Mouse (Mus musculus) forebrain, postnatal 0 days (tissue): ENCODE results near the gene D430041D05Rik. TPM values are rescaled to one million over a fixed set of nuclear protein-coding genes. Genes with fewer than 3 reads are reported as not detected.

Source experiments
- ATAC-seq: fragments of 200-750 bp; cut with Nextera tagmentation; 2 replicates; pipeline ENCODE4 v1.8.0; 2017; ENCODE audit warnings: mild to moderate bottlenecking, moderate library complexity
- DNase-seq: peaks from one replicate; pipeline ENCODE4 v3.0.0-alpha.2; 2015
- H3K27ac ChIP-seq: fragments of 300-500 bp; sonication (generic); 2 replicates; pipeline ENCODE4 v1.5.1; 2014; ENCODE audit warnings: low read depth, mild to moderate bottlenecking, antibody characterized with exemption, low read length, moderate library complexity, mixed read lengths
- H3K27me3 ChIP-seq: fragments of 300-500 bp; sonication (generic); 2 replicates; pipeline ENCODE4 v1.6.1; 2014; ENCODE audit warnings: mild to moderate bottlenecking, low read length, mixed read lengths; ENCODE audit not compliant: insufficient read depth
- H3K36me3 ChIP-seq: fragments of 300-500 bp; sonication (generic); 2 replicates; pipeline ENCODE4 v1.6.1; 2014; ENCODE audit warnings: mild to moderate bottlenecking, moderate library complexity; ENCODE audit not compliant: insufficient read depth
- H3K4me1 ChIP-seq: fragments of 300-500 bp; sonication (generic); 2 replicates; pipeline ENCODE4 v1.6.1; 2014; ENCODE audit warnings: antibody characterized with exemption; ENCODE audit not compliant: insufficient read depth
- H3K4me2 ChIP-seq: fragments of 300-500 bp; sonication (generic); 2 replicates; pipeline ENCODE4 v1.6.1; 2014; ENCODE audit warnings: low read depth, mild to moderate bottlenecking, moderate library complexity
- H3K4me3 ChIP-seq: fragments of 300-500 bp; sonication (generic); 2 replicates; pipeline ENCODE4 v1.5.1; 2014; ENCODE audit warnings: low read depth, low read length, mixed read lengths
- H3K9ac ChIP-seq: fragments of 300-500 bp; sonication (generic); 2 replicates; pipeline ENCODE4 v1.6.1; 2014; ENCODE audit warnings: mild to moderate bottlenecking
- H3K9me3 ChIP-seq: fragments of 300-500 bp; sonication (generic); 2 replicates; pipeline ENCODE4 v1.6.1; 2016; ENCODE audit warnings: low read length
- CTCF ChIP-seq: sonication (generic); IDR thresholded peaks from 2 replicates; pipeline ENCODE4 v1.5.1; 2016; ENCODE audit warnings: antibody characterized with exemption, control low read depth, low read depth
- WGBS: fragments of 180-500 bp; shearing (Covaris S2); extraction: QIAGEN DNeasy Blood & Tissue Kit; methylation state at CpG from one replicate; pipeline ENCODE4 v1.1.7; 2014; 5-methylcytosine and 5-hydroxymethylcytosine counted together
- polyA plus RNA-seq: library from polyadenylated mRNA; unstranded; fragments of >200 nt; fragmentation: Nextera tagmentation; extraction: Ambion mirVana; gene quantifications from 2 replicates; pipeline ENCODE4 v1.2.1, GENCODE M21; 2015
- total RNA-seq: library from RNA; depleted of rRNA; stranded (reverse); fragments of >200 nt; gene quantifications from 2 replicates; pipeline ENCODE4 v1.2.3, GENCODE M21; 2014

Gene D430041D05Rik
- total and polyA plus RNA-seq, 2 experiments from 2014 or later = 11.1 to 58.9 TPM

DNA sequence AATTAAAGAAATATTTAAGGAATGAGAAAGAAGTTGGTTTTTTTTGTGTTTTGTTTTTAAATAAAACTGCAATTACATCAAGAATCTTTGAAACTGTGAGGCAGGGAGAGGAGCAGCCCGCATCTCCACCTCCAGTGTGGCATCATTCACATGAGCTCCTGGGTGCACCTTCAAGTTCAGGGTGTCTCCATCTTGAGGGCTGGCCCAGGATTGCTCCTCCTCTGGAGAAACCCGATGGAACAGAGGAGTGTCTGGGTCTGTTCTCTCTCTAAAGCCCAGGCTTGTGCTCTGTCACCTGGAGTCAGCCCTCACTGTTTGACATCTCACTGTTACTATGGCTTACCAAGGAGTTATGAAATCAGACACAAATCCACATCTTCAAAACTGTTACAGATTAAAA is 219.1 kb downstream of the D430041D05Rik start:
- no peak for TF ChIP-seq CTCF
- Histone ChIP-seq H3K4me3 (no peak overlapping the region), H3K9me3 (no peaks in the 10 kb centered on the region), H3K4me2 (no peak overlapping the region), H3K4me1 (no peaks in the 10 kb centered on the region), H3K9ac (no peak overlapping the region), H3K36me3 (0 out of 2 replicates have a peak, but pooled peaks cover 10% of the 10 kb centered on the region), H3K27ac (no peak overlapping the region), H3K27me3 (no peaks in the 10 kb centered on the region)
- ATAC-seq (no peak), DNase-seq (no peak)
- WGBS = 82% methylated on average over 2 of the region's 2 CpGs

DNA sequence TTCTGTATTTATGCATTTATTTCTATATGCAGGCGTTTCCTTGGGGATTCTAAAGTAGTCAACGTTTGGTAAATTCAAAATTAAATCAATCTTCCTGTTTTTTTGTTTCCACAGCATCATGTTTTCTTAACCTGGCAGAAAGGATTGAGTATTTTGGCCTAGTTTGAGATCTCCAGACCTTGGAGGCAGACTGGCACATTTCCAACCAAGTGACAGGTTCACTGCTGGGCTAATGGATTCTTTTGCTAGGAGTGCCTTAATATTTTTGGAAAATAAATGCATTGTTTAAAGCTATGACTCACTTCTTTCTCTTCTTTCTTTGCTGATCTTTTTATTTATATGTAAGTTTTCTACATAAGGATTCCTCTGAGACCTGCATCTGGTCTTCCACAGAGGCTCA is 222.0 kb downstream of the D430041D05Rik start:
- no peak for DNase-seq
- Histone ChIP-seq H3K9me3 (no peaks in the 10 kb centered on the region), H3K9ac (no peak overlapping the region), H3K4me1 (no peaks in the 10 kb centered on the region), H3K4me2 (no peak overlapping the region), H3K27me3 (no peaks in the 10 kb centered on the region), H3K36me3 (0 out of 2 replicates have a peak, but pooled peaks cover 10% of the 10 kb centered on the region), H3K4me3 (no peak overlapping the region), H3K27ac (no peak overlapping the region)
- ATAC-seq = no peak
- 75% methylated on average over 2 of the region's 2 CpGs for WGBS
- no peak for TF ChIP-seq CTCF

DNA sequence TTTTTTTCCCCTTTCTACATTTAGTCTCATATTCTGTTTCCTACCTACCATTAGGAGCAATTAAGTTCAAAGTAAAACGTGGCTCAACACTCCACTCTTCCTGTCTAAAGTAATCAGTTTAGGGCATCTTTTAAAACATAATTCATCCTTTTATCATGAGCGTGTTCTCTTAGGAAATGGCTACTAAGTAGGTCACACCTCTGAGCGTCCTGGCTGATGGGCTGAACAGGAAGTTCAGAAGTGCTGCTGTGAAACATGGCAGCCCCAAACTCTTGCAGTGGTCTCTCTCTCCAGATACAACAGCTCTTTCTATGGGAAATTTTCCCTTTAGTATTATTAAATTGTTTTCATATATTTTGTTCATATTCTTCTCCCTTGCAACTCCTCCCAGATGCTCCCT is 223.7 kb downstream of the D430041D05Rik start:
- WGBS = 73% methylated on average over 3 of the region's 3 CpGs
- Histone ChIP-seq H3K36me3 (peaks cover 15% of the 10 kb centered on the region; the same call in 1 of the 2 replicates), H3K9me3 (no peaks in the 10 kb centered on the region), H3K4me3 (no peak overlapping the region), H3K27ac (no peak overlapping the region), H3K4me1 (no peaks in the 10 kb centered on the region), H3K27me3 (no peaks in the 10 kb centered on the region), H3K9ac (no peak overlapping the region), H3K4me2 (no peak overlapping the region)
- no peak for DNase-seq
- no peak for TF ChIP-seq CTCF
- no peak for ATAC-seq

DNA sequence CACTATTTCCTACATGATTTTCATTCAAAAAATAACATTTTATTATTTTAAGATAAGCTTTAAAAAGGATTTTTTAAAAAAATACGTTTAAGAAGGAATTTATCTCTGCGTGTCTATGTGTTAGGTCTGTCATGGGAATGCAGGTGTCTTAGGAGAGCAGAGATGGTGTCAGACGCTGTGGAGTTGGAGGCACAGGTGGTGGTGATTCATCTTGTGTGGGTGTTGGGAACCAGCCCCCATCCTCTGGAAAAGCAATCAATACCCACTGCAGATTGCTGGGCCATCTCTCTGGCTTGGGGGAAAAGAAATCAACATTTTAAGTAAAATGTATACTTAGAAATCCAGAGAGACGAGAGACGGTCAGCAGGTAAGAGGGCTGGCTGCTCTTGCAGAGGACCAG is 225.2 kb downstream of the D430041D05Rik start:
- ATAC-seq (no peak), DNase-seq (no peak)
- Histone ChIP-seq H3K4me1 (no peaks in the 10 kb centered on the region), H3K4me2 (no peak overlapping the region), H3K27me3 (no peaks in the 10 kb centered on the region), H3K36me3 (peaks cover 23% of the 10 kb centered on the region; the same call in 1 of the 2 replicates), H3K9me3 (no peaks in the 10 kb centered on the region), H3K4me3 (no peak overlapping the region), H3K9ac (no peak overlapping the region), H3K27ac (no peak overlapping the region)
- no peak for TF ChIP-seq CTCF
- 87% methylated on average over 5 of the region's 5 CpGs for WGBS

DNA sequence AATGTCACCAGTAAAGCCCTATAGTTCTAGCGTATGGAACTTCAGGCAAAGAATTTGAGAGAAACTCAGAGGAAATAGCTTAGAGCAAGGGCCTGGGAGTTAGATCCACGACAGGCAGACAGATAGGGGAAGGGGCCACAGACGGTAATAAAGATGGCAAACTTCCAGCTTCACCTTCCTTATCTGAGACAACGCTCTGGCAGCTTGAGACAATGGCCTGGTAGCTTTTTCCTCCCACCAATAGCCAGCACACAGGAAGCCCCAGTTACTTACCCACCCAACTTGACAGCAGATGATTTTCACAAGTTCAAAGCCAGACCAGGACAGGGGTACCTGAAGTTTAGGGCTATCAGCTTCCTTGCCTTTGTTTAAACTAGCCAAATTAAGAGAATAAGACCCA is 226.5 kb downstream of the D430041D05Rik start:
- DNase-seq (no peak), ATAC-seq (no peak)
- no peaks in the 10 kb centered on the region for H3K27me3 ChIP-seq
- peaks cover 31% of the 10 kb centered on the region; the same call in 1 of the 2 replicates for H3K36me3 ChIP-seq
- 68% methylated on average over 4 of the region's 4 CpGs for WGBS
- no peaks in the 10 kb centered on the region for H3K9me3 ChIP-seq
- no peak overlapping the region for H3K9ac ChIP-seq
- no peak for TF ChIP-seq CTCF
- no peak overlapping the region for H3K4me3 ChIP-seq
- H3K27ac ChIP-seq = no peak overlapping the region
- H3K4me1 ChIP-seq = no peaks in the 10 kb centered on the region
- H3K4me2 ChIP-seq = no peak overlapping the region

DNA sequence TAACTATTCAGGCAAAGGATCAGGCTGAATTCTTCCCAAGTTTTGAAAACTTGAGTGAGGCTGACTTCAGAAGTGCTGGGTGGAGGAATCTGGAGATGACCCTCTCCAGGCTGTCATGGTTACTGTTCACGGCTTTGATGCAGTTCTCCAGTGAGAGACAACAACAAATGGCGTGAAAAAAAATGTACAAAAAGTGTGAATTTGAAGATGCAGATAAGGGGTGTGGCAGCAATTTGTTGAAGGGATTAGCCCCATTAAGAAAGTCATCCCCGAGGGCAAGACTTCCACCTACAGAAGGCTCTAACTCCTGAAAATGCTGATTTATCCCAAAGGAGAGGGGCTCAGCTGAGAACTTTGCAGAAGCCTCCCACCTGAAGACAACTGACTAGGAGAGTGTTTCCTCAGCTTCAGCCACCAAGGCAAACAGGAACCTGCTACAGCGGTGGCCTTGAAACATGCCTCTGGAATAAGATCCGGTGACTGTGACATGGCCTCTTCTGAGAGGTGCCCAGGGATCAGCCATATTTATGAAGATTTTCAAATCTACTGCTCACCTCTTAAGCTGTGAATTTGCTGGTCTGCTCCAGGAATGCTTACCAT is 227.5 kb downstream of the D430041D05Rik start:
- H3K27me3 ChIP-seq = no peaks in the 10 kb centered on the region
- no peak for ATAC-seq
- no peak overlapping the region for H3K27ac ChIP-seq
- no peak overlapping the region for H3K4me3 ChIP-seq
- 78% methylated on average over 5 of the region's 5 CpGs for WGBS
- H3K9ac ChIP-seq = no peak overlapping the region
- H3K4me2 ChIP-seq = no peak overlapping the region
- H3K4me1 ChIP-seq = no peaks in the 10 kb centered on the region
- TF ChIP-seq CTCF = no peak
- H3K9me3 ChIP-seq = no peaks in the 10 kb centered on the region
- DNase-seq = no peak
- H3K36me3 ChIP-seq = peaks cover 31% of the 10 kb centered on the region; the same call in 1 of the 2 replicates

DNA sequence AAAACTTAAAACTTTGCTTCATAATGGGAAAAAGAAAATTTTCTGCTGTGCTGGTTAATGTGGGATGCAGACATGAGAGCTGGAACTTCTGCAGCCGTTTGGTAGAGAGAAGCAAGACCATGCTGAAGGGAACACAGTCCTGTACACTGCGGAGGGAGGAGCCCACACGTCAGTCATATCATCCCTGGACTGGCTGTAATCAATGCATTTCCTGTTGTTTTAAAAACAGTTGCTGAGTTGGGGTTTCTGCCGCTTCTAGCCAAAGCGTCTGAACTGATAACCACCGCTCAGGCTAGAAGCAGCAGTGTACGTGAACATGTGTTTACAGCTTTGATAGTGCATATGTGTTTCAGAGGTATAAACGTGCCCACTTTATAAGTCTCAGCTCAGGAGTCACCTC is 231.2 kb downstream of the D430041D05Rik start:
- no peak overlapping the region for H3K9ac ChIP-seq
- ATAC-seq (no peak), DNase-seq (no peak)
- H3K27ac ChIP-seq = no peak overlapping the region
- no peak for TF ChIP-seq CTCF
- H3K4me1 ChIP-seq = 0 out of 2 replicates have a peak, but pooled peaks cover 6% of the 10 kb centered on the region
- H3K9me3 ChIP-seq = no peaks in the 10 kb centered on the region
- 88% methylated on average over 8 of the region's 8 CpGs for WGBS
- H3K27me3 ChIP-seq = no peaks in the 10 kb centered on the region
- H3K36me3 ChIP-seq = peaks cover 25% of the 10 kb centered on the region; the same call in 1 of the 2 replicates
- no peak overlapping the region for H3K4me3 ChIP-seq
- H3K4me2 ChIP-seq = no peak overlapping the region
